Mouse (Mus musculus): Measurements from ENCODE around the gene Atp2b4.

The Atp2b4 gene

GRCm38 (mm10) chr1:133800948-133801393, at the start of gene Atp2b4:
Atp2b4 (minus strand) TSS chr1:133801041.
- CTCF ChIA-PET, result interaction anchor here (0.5 kb wide), 1 partner anchor 12 kb away, joined by 10 read pairs; no protein-coding TSS in a partner anchor

- CTCF ChIA-PET, result no interaction called here
Measured at GRCm38 (mm10) chr1:133844734-133845133, 43.9 kb upstream of the Atp2b4 start.

GRCm38 (mm10) chr1:133843900-133844299, 43.1 kb upstream of the Atp2b4 start:
- CTCF ChIA-PET, result no interaction called here

- CTCF ChIA-PET, result no interaction called here
Measured at GRCm38 (mm10) chr1:133843370-133843769, 42.5 kb upstream of the Atp2b4 start.

- CTCF ChIA-PET, result no interaction called here
Measured at GRCm38 (mm10) chr1:133842074-133842725, 41.4 kb upstream of the Atp2b4 start.

GRCm38 (mm10) chr1:133841171-133841926, 40.5 kb upstream of the Atp2b4 start:
- CTCF ChIA-PET, result no interaction called here

- CTCF ChIA-PET, result no interaction called here
Measured at GRCm38 (mm10) chr1:133840530-133840929, 39.7 kb upstream of the Atp2b4 start.

- CTCF ChIA-PET, result no interaction called here
Measured at GRCm38 (mm10) chr1:133834309-133834708, 33.5 kb upstream of the Atp2b4 start.

- CTCF ChIA-PET, result no interaction called here
Measured at GRCm38 (mm10) chr1:133832781-133833180, 31.9 kb upstream of the Atp2b4 start.

GRCm38 (mm10) chr1:133826193-133826592, 25.4 kb upstream of the Atp2b4 start:
- CTCF ChIA-PET, result no interaction called here

GRCm38 (mm10) chr1:133825543-133825942, 24.7 kb upstream of the Atp2b4 start:
- CTCF ChIA-PET, result no interaction called here

GRCm38 (mm10) chr1:133825140-133825539, 24.3 kb upstream of the Atp2b4 start:
- CTCF ChIA-PET, result no interaction called here

- CTCF ChIA-PET, result no interaction called here
Measured at GRCm38 (mm10) chr1:133821144-133821543, 20.3 kb upstream of the Atp2b4 start.

GRCm38 (mm10) chr1:133820100-133820499, 19.3 kb upstream of the Atp2b4 start:
- CTCF ChIA-PET, result no interaction called here

GRCm38 (mm10) chr1:133818531-133818930, 17.7 kb upstream of the Atp2b4 start:
- CTCF ChIA-PET, result no interaction called here

GRCm38 (mm10) chr1:133815747-133816491, 15.1 kb upstream of the Atp2b4 start:
- CTCF ChIA-PET, result no interaction called here

GRCm38 (mm10) chr1:133809376-133809775, 8.5 kb upstream of the Atp2b4 start:
- CTCF ChIA-PET, result no interaction called here

GRCm38 (mm10) chr1:133808020-133808419, 7.2 kb upstream of the Atp2b4 start:
- CTCF ChIA-PET, result no interaction called here

GRCm38 (mm10) chr1:133801743-133802142, 902 bp upstream of the Atp2b4 start:
- CTCF ChIA-PET, result no interaction called here

GRCm38 (mm10) chr1:133800512-133800911, 329 bp downstream of the Atp2b4 start:
- CTCF ChIA-PET, result interaction anchor here (0.5 kb wide), 1 partner anchor 12 kb away, joined by 10 read pairs; no protein-coding TSS in a partner anchor

GRCm38 (mm10) chr1:133799686-133800445, 975 bp downstream of the Atp2b4 start:
- CTCF ChIA-PET, result no interaction called here

Data from spleen, embryonic (tissue).